Mouse (Mus musculus) E14TG2a.4 (cell line): ENCODE measurements around the gene Rab13.
"Not testable (repeated sequence)": the region's sequence is repeated elsewhere in the genome, so short reads cannot be mapped to it uniquely, and the experiment has no call there.

Experiments
- CTCF ChIP-seq: conservative IDR thresholded peaks from 2 replicates; pipeline ENCODE4 v1.5.1; 2014; ENCODE audit warnings: low read length
- NANOG ChIP-seq: IDR thresholded peaks from 2 replicates; pipeline ENCODE4 v1.6.1; 2014; ENCODE audit warnings: borderline replicate concordance, low read length, mixed read lengths
- POU5F1 ChIP-seq: IDR thresholded peaks from 2 replicates; pipeline ENCODE4 v1.6.1; 2014; ENCODE audit warnings: low read length, borderline replicate concordance

GRCm38 (mm10) chr3:90253174-90253573 lies 39.7 kb downstream of the Rab13 start:
- not testable (repeated sequence) for TF ChIP-seq CTCF, POU5F1, NANOG
